Mouse (Mus musculus) midbrain, embryonic 14.5 days (tissue): Measurements from ENCODE around the gene B3galt1. TPM values are rescaled to one million over a fixed set of nuclear protein-coding genes. Genes with fewer than 3 reads are reported as not detected.

Experiments used
- ATAC-seq: fragments of 200-750 bp; cut with Nextera tagmentation; 2 replicates; pipeline ENCODE4 v1.8.0; 2017; ENCODE audit warnings: moderate number of reproducible peaks, moderate library complexity; ENCODE audit not compliant: low FRiP score, low TSS enrichment
- DNase-seq: peaks from one replicate; pipeline ENCODE4 v3.0.0-alpha.2; 2015
- H3K27ac ChIP-seq: fragments of 300-500 bp; sonication (generic); replicated peaks from 2 replicates; pipeline ENCODE4 v1.5.1; 2014; ENCODE audit warnings: mild to moderate bottlenecking, low read depth, low read length, moderate library complexity
- H3K27me3 ChIP-seq: fragments of 300-500 bp; sonication (generic); 2 replicates; pipeline ENCODE4 v1.6.1; 2014; ENCODE audit warnings: low read length, control low read depth, mixed read lengths; ENCODE audit not compliant: control insufficient read depth, insufficient read depth
- H3K36me3 ChIP-seq: fragments of 300-500 bp; sonication (generic); 2 replicates; pipeline ENCODE4 v1.6.1; 2014; ENCODE audit warnings: low read length, control low read depth; ENCODE audit not compliant: control insufficient read depth, insufficient read depth
- H3K4me1 ChIP-seq: fragments of 300-500 bp; sonication (generic); 2 replicates; pipeline ENCODE4 v1.6.1; 2014; ENCODE audit warnings: mild to moderate bottlenecking, antibody characterized with exemption, low read length, control low read depth; ENCODE audit not compliant: control insufficient read depth, insufficient read depth
- H3K4me2 ChIP-seq: fragments of 300-500 bp; sonication (generic); 2 replicates; pipeline ENCODE4 v1.6.1; 2014; ENCODE audit warnings: mild to moderate bottlenecking, low read length, moderate library complexity
- H3K4me3 ChIP-seq: fragments of 300-500 bp; sonication (generic); replicated peaks from 2 replicates; pipeline ENCODE4 v1.5.1; 2014; ENCODE audit warnings: low read depth, low read length
- H3K9ac ChIP-seq: fragments of 300-500 bp; sonication (generic); replicated peaks from 2 replicates; pipeline ENCODE4 v1.6.1; 2014; ENCODE audit warnings: mild to moderate bottlenecking, low read length, moderate library complexity
- H3K9me3 ChIP-seq: fragments of 300-500 bp; sonication (generic); 2 replicates; pipeline ENCODE4 v1.6.1; 2016; ENCODE audit warnings: low read length, control low read depth, mixed read lengths; ENCODE audit not compliant: control insufficient read depth
- WGBS: fragments of 180-500 bp; shearing (Covaris S2); extraction: QIAGEN DNeasy Blood & Tissue Kit; methylation state at CpG from one replicate; pipeline ENCODE4 v1.1.7; 2014; 5-methylcytosine and 5-hydroxymethylcytosine counted together
- polyA plus RNA-seq: library from polyadenylated mRNA; unstranded; fragments of >200 nt; fragmentation: Nextera tagmentation; extraction: Ambion mirVana; gene quantifications from 2 replicates; pipeline ENCODE4 v1.2.1, GENCODE M21; 2014

The B3galt1 gene
- polyA plus RNA-seq, 1 experiment from 2014 or later, result 68.9 TPM

- ATAC-seq (no peak), DNase-seq (peak; percentile 31)
- no peak overlapping the region for H3K9ac ChIP-seq
- H3K4me3 ChIP-seq, result no peak overlapping the region
- H3K27ac ChIP-seq, result no peak overlapping the region
- H3K36me3 ChIP-seq, result no peaks in the 10 kb centered on the region
- 48% methylated on average over 3 of the region's 3 CpGs for WGBS
- no peaks in the 10 kb centered on the region for H3K9me3 ChIP-seq
- no peaks in the 10 kb centered on the region for H3K4me1 ChIP-seq
- no peaks in the 10 kb centered on the region for H3K27me3 ChIP-seq
- no peak overlapping the region for H3K4me2 ChIP-seq
Measured at GRCm38 (mm10) chr2:67931994-67932393, 366.3 kb downstream of the B3galt1 start.

GRCm38 (mm10) chr2:67948408-67948807 lies 382.7 kb downstream of the B3galt1 start:
- no peaks in the 10 kb centered on the region for H3K36me3 ChIP-seq
- no peaks in the 10 kb centered on the region for H3K27me3 ChIP-seq
- H3K4me3 ChIP-seq, result no peak overlapping the region
- no peaks in the 10 kb centered on the region for H3K9me3 ChIP-seq
- no peak overlapping the region for H3K9ac ChIP-seq
- no peak for DNase-seq
- no peak for ATAC-seq
- H3K27ac ChIP-seq, result no peak overlapping the region
- WGBS, result 87% methylated on average over 3 of the region's 3 CpGs
- H3K4me1 ChIP-seq, result no peaks in the 10 kb centered on the region
- no peak overlapping the region for H3K4me2 ChIP-seq

- 94% methylated on average over 4 of the region's 4 CpGs for WGBS
- ATAC-seq, result no peak
- Histone ChIP-seq H3K4me3 (no peak overlapping the region), H3K27ac (no peak overlapping the region), H3K4me2 (no peak overlapping the region), H3K27me3 (no peaks in the 10 kb centered on the region), H3K9ac (no peak overlapping the region), H3K4me1 (no peaks in the 10 kb centered on the region), H3K9me3 (no peaks in the 10 kb centered on the region), H3K36me3 (no peaks in the 10 kb centered on the region)
- DNase-seq, result no peak
Measured at GRCm38 (mm10) chr2:67956182-67956581, 390.5 kb downstream of the B3galt1 start.

GRCm38 (mm10) chr2:67957561-67957960 lies 391.9 kb downstream of the B3galt1 start:
- WGBS, result 86% methylated on average over 2 of the region's 2 CpGs
- Histone ChIP-seq H3K4me2 (no peak overlapping the region), H3K27ac (no peak overlapping the region), H3K9ac (no peak overlapping the region), H3K36me3 (no peaks in the 10 kb centered on the region), H3K4me3 (no peak overlapping the region), H3K27me3 (no peaks in the 10 kb centered on the region), H3K9me3 (no peaks in the 10 kb centered on the region), H3K4me1 (no peaks in the 10 kb centered on the region)
- no peak for ATAC-seq
- no peak for DNase-seq

GRCm38 (mm10) chr2:67960711-67961110 lies 395.0 kb downstream of the B3galt1 start:
- no peak for DNase-seq
- Histone ChIP-seq H3K9ac (no peak overlapping the region), H3K9me3 (no peaks in the 10 kb centered on the region), H3K4me1 (no peaks in the 10 kb centered on the region), H3K4me3 (no peak overlapping the region), H3K36me3 (no peaks in the 10 kb centered on the region), H3K4me2 (no peak overlapping the region), H3K27ac (no peak overlapping the region), H3K27me3 (no peaks in the 10 kb centered on the region)
- ATAC-seq, result no peak
- 87% methylated on average over 2 of the region's 2 CpGs for WGBS

- no peaks in the 10 kb centered on the region for H3K4me1 ChIP-seq
- no peaks in the 10 kb centered on the region for H3K9me3 ChIP-seq
- H3K4me3 ChIP-seq, result no peak overlapping the region
- no peaks in the 10 kb centered on the region for H3K27me3 ChIP-seq
- H3K27ac ChIP-seq, result no peak overlapping the region
- H3K36me3 ChIP-seq, result no peaks in the 10 kb centered on the region
- no peak overlapping the region for H3K4me2 ChIP-seq
- no peak overlapping the region for H3K9ac ChIP-seq
- DNase-seq (no peak), ATAC-seq (no peak)
Measured at GRCm38 (mm10) chr2:67968812-67969211, 403.1 kb downstream of the B3galt1 start.

GRCm38 (mm10) chr2:67971091-67971490 lies 405.4 kb downstream of the B3galt1 start:
- ATAC-seq (no peak), DNase-seq (peak; percentile 7)
- Histone ChIP-seq H3K27ac (no peak overlapping the region), H3K4me3 (no peak overlapping the region), H3K27me3 (no peaks in the 10 kb centered on the region), H3K9ac (no peak overlapping the region), H3K4me2 (no peak overlapping the region), H3K9me3 (no peaks in the 10 kb centered on the region), H3K4me1 (no peaks in the 10 kb centered on the region), H3K36me3 (no peaks in the 10 kb centered on the region)
- WGBS, result 81% methylated on average over 7 of the region's 7 CpGs

GRCm38 (mm10) chr2:67971576-67971975 lies 405.9 kb downstream of the B3galt1 start:
- Histone ChIP-seq H3K9me3 (no peaks in the 10 kb centered on the region), H3K4me3 (no peak overlapping the region), H3K27me3 (no peaks in the 10 kb centered on the region), H3K36me3 (no peaks in the 10 kb centered on the region), H3K4me1 (no peaks in the 10 kb centered on the region), H3K9ac (no peak overlapping the region), H3K4me2 (no peak overlapping the region), H3K27ac (no peak overlapping the region)
- ATAC-seq (no peak), DNase-seq (peak; percentile 16)
- WGBS, result 87% methylated on average over 6 of the region's 6 CpGs

- Histone ChIP-seq H3K9me3 (no peaks in the 10 kb centered on the region), H3K4me3 (no peak overlapping the region), H3K27ac (no peak overlapping the region), H3K9ac (no peak overlapping the region), H3K4me2 (no peak overlapping the region), H3K4me1 (no peaks in the 10 kb centered on the region), H3K36me3 (no peaks in the 10 kb centered on the region), H3K27me3 (no peaks in the 10 kb centered on the region)
- DNase-seq (no peak), ATAC-seq (no peak)
Measured at GRCm38 (mm10) chr2:67975764-67976163, 410.1 kb downstream of the B3galt1 start.
